Mouse (Mus musculus) mammary gland, adult 2 months (tissue): Measurements from ENCODE around the gene Dcun1d1. TPM values are rescaled to one million over a fixed set of nuclear protein-coding genes. Genes with fewer than 3 reads are reported as not detected.

Experiments used
- polyA plus RNA-seq: library from polyadenylated mRNA; depleted of rRNA; stranded (reverse); fragments of >200 nt; gene quantifications from 2 replicates; pipeline ENCODE4 v1.2.3, GENCODE M21; 2012; ENCODE audit warnings: low replicate concordance; rRNA removed

The Dcun1d1 gene
- 1.6 and 6.9 TPM in 2 replicates for polyA plus RNA-seq

DNA sequence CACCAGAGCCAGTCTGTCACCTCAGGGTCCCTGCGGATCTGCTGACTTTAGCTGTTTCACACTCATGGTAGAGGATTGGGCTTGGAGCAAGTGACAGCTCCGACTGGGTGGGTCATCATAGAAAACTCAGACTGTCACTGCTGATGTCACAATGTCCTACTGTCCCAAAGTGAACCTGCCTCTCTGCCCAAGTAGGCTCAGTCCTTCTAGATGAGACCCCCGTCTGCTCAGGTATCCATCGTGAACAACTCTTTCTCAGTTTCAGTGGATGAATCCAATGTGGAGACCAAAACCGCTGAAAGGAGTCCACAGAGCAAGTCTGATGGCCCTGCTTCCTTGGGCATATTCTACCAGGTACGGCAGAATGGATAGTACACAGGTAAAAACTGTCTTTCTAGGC, at the start of gene Dcun1d1:
TSS of gene Dcun1d1 (minus strand) at position 101 of the 400 bp plus-strand sequence.

Other genes starting within 250 kb of the Dcun1d1 start
- gene Atp11b, start 183.3 kb downstream of the Dcun1d1 start, polyA plus RNA-seq, result 10.3 and 18.0 TPM in 2 replicates
- 36.3 and 49.8 TPM in 2 replicates for gene Mccc1, start 63.2 kb upstream of the Dcun1d1 start, polyA plus RNA-seq
- 0.19 and 0.47 TPM in 2 replicates for gene Ccdc144b, start 116.1 kb upstream of the Dcun1d1 start, polyA plus RNA-seq
- 11.1 and 28.9 TPM in 2 replicates for gene Acad9, start 128.5 kb upstream of the Dcun1d1 start, polyA plus RNA-seq
- 0.81 and 1.8 TPM in 2 replicates for gene D3Ertd254e, start 213.6 kb upstream of the Dcun1d1 start, polyA plus RNA-seq